Mouse (Mus musculus) left cerebral cortex, postnatal 14 days (tissue): ENCODE data around the gene Tmem89. TPM values are rescaled to one million over a fixed set of nuclear protein-coding genes. Genes with fewer than 3 reads are reported as not detected.

Source experiments
- total RNA-seq, 2 experiments: library from RNA; stranded (reverse); gene quantifications; 2 replicates each; pipeline ENCODE4 v1.2.3; 2021

The Tmem89 gene
- total RNA-seq, 2 experiments from 2014 or later = not detected

Other genes starting within 250 kb of the Tmem89 start
- gene Prkar2a, start 225.3 kb upstream of the Tmem89 start, total RNA-seq = 10 to 100 TPM; 40.6 to 45.5 TPM
- gene Ip6k2, start 130.8 kb upstream of the Tmem89 start, total RNA-seq = 100 to 1,000 TPM; 149 to 153 TPM
- gene Nckipsd, start 106.3 kb upstream of the Tmem89 start, total RNA-seq = 10 to 100 TPM; 39.1 to 44.7 TPM
- gene Celsr3, start 88.3 kb upstream of the Tmem89 start, total RNA-seq = 10 to 100 TPM; 50.7 to 55.3 TPM
- 10 to 100 TPM; 30.4 to 33.2 TPM for gene Slc26a6, start 61.3 kb upstream of the Tmem89 start, total RNA-seq
- gene Uqcrc1, start 22.0 kb downstream of the Tmem89 start, total RNA-seq = 100 to 1,000 TPM; 383 to 411 TPM
- 1 to 10 TPM; 3.6 to 4.2 TPM for gene Col7a1, start 39.0 kb downstream of the Tmem89 start, total RNA-seq
- not detected for gene Ucn2, start 71.4 kb downstream of the Tmem89 start, total RNA-seq
- gene Pfkfb4, start 77.2 kb downstream of the Tmem89 start, total RNA-seq = 10 to 100 TPM; 15.9 to 16.7 TPM
- gene Shisa5, start 123.9 kb downstream of the Tmem89 start, total RNA-seq = 10 to 100 TPM; 68.2 to 72.6 TPM
- gene Trex1, start 145.1 kb downstream of the Tmem89 start, total RNA-seq = 10 to 100 TPM; 12.0 TPM
- gene Atrip, start 159.5 kb downstream of the Tmem89 start, total RNA-seq = 10 to 100 TPM; 28.1 to 29.0 TPM
- 1 to 10 TPM; 5.9 to 8.4 TPM for gene Ccdc51, start 167.9 kb downstream of the Tmem89 start, total RNA-seq
- 100 to 1,000 TPM; 368 to 387 TPM for gene Tma7, start 168.0 kb downstream of the Tmem89 start, total RNA-seq
- gene Plxnb1, start 180.8 kb downstream of the Tmem89 start, total RNA-seq = 10 to 100 TPM; 67.2 to 69.8 TPM
- not detected for gene Fbxw21, start 247.4 kb downstream of the Tmem89 start, total RNA-seq